Mouse (Mus musculus): ENCODE measurements around the gene Ralgapb.

Gene Ralgapb

GRCm38 (mm10) chr2:158518583-158518982 lies 108.9 kb downstream of the Ralgapb start:
- DNase-seq (ENCODE audit: low spot score), result peak; percentile 60

- no peak for DNase-seq (ENCODE audit: low spot score)
These were observed 109.4 kb downstream of the Ralgapb start for GRCm38 (mm10) chr2:158519071-158519470.

- DNase-seq (ENCODE audit: low spot score), result no peak
These were observed 110.2 kb downstream of the Ralgapb start for GRCm38 (mm10) chr2:158519800-158520199.

- peak; percentile 40 for DNase-seq (ENCODE audit: low spot score)
These were observed 113.4 kb downstream of the Ralgapb start for GRCm38 (mm10) chr2:158523060-158523459.

- DNase-seq (ENCODE audit: low spot score), result peak; percentile 72
These were observed 114.6 kb downstream of the Ralgapb start for GRCm38 (mm10) chr2:158524129-158524860.

GRCm38 (mm10) chr2:158534090-158534489 lies 124.4 kb downstream of the Ralgapb start:
- DNase-seq (ENCODE audit: low spot score), result peak; percentile 72

GRCm38 (mm10) chr2:158534559-158534958 lies 124.9 kb downstream of the Ralgapb start:
- DNase-seq (ENCODE audit: low spot score), result no peak

- no peak for DNase-seq (ENCODE audit: low spot score)
These were observed 130.0 kb downstream of the Ralgapb start for GRCm38 (mm10) chr2:158539433-158540305.

- DNase-seq (ENCODE audit: low spot score), result no peak
These were observed 131.6 kb downstream of the Ralgapb start for GRCm38 (mm10) chr2:158541286-158541685.

- no peak for DNase-seq (ENCODE audit: low spot score)
These were observed 135.6 kb downstream of the Ralgapb start for GRCm38 (mm10) chr2:158545266-158545665.

- peak; percentile 87 for DNase-seq (ENCODE audit: low spot score)
These were observed 137.1 kb downstream of the Ralgapb start for GRCm38 (mm10) chr2:158546751-158547150.
